Mouse (Mus musculus) forebrain, postnatal 0 days (tissue): Measurements from ENCODE around the gene Glod4. TPM values are rescaled to one million over a fixed set of nuclear protein-coding genes. Genes with fewer than 3 reads are reported as not detected.

ENCODE experiments used
- ATAC-seq: fragments of 200-750 bp; cut with Nextera tagmentation; 2 replicates; pipeline ENCODE4 v1.8.0; 2017; ENCODE audit warnings: mild to moderate bottlenecking, moderate library complexity
- DNase-seq: peaks from one replicate; pipeline ENCODE4 v3.0.0-alpha.2; 2015
- H3K27ac ChIP-seq: fragments of 300-500 bp; sonication (generic); 2 replicates; pipeline ENCODE4 v1.5.1; 2014; ENCODE audit warnings: low read depth, mild to moderate bottlenecking, antibody characterized with exemption, low read length, moderate library complexity, mixed read lengths
- H3K27me3 ChIP-seq: fragments of 300-500 bp; sonication (generic); 2 replicates; pipeline ENCODE4 v1.6.1; 2014; ENCODE audit warnings: mild to moderate bottlenecking, low read length, mixed read lengths; ENCODE audit not compliant: insufficient read depth
- H3K36me3 ChIP-seq: fragments of 300-500 bp; sonication (generic); 2 replicates; pipeline ENCODE4 v1.6.1; 2014; ENCODE audit warnings: mild to moderate bottlenecking, moderate library complexity; ENCODE audit not compliant: insufficient read depth
- H3K4me1 ChIP-seq: fragments of 300-500 bp; sonication (generic); 2 replicates; pipeline ENCODE4 v1.6.1; 2014; ENCODE audit warnings: antibody characterized with exemption; ENCODE audit not compliant: insufficient read depth
- H3K4me2 ChIP-seq: fragments of 300-500 bp; sonication (generic); 2 replicates; pipeline ENCODE4 v1.6.1; 2014; ENCODE audit warnings: low read depth, mild to moderate bottlenecking, moderate library complexity
- H3K4me3 ChIP-seq: fragments of 300-500 bp; sonication (generic); 2 replicates; pipeline ENCODE4 v1.5.1; 2014; ENCODE audit warnings: low read depth, low read length, mixed read lengths
- H3K9ac ChIP-seq: fragments of 300-500 bp; sonication (generic); 2 replicates; pipeline ENCODE4 v1.6.1; 2014; ENCODE audit warnings: mild to moderate bottlenecking
- H3K9me3 ChIP-seq: fragments of 300-500 bp; sonication (generic); 2 replicates; pipeline ENCODE4 v1.6.1; 2016; ENCODE audit warnings: low read length
- CTCF ChIP-seq: sonication (generic); IDR thresholded peaks from 2 replicates; pipeline ENCODE4 v1.5.1; 2016; ENCODE audit warnings: antibody characterized with exemption, control low read depth, low read depth
- WGBS: fragments of 180-500 bp; shearing (Covaris S2); extraction: QIAGEN DNeasy Blood & Tissue Kit; methylation state at CpG from one replicate; pipeline ENCODE4 v1.1.7; 2014; 5-methylcytosine and 5-hydroxymethylcytosine counted together
- polyA plus RNA-seq: library from polyadenylated mRNA; unstranded; fragments of >200 nt; fragmentation: Nextera tagmentation; extraction: Ambion mirVana; gene quantifications from 2 replicates; pipeline ENCODE4 v1.2.1, GENCODE M21; 2015
- total RNA-seq: library from RNA; depleted of rRNA; stranded (reverse); fragments of >200 nt; gene quantifications from 2 replicates; pipeline ENCODE4 v1.2.3, GENCODE M21; 2014

Glod4 gene
- total and polyA plus RNA-seq, 2 experiments from 2014 or later: 79.7 to 126 TPM

DNA sequence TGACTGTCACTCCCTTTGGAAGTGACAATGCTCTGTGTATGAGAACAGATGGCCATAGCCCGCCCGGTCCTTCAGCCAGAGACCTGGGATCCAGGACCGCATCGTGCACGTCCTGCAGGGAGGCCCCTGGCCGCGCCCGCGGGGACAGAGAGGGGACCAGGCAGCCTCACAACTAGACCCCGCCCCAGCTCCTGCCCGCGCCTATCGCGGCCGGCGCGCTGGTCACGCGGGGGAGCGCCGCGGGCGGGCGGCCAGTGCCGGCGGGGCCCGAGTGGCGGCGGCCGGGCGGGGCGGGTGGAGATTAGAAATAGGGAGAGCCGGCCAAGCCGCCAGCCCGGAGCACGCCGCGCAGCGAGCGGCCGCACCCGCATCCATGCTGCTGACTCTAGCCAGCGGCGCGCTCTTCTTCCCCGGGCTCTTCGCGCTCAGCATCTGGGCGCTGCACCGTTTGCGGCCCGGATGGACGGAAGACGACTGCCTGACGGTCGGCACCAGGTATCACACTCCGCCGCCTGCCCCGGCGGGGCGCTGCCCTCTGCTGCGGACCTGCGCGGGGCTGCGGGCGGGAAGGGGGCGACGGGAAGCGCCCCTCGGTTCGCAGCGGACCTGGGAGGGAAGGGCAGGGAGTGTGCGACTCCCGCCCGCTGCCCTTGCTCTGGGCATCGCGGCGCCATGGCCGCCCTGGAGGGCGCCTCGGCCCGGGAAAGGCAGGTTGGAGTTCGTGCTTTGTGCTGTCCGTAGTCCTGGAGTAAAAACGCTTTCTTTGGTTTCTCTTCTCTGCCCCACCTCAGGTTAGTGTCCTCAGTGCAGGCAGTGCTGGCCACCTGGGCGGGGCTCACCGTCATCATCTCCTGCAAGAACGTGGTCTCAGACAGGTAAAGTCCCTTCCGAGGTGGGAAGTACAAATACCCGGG is 41.5 kb downstream of the Glod4 start:
- H3K27ac ChIP-seq: peak overlapping the region; percentile 80
- no peaks in the 10 kb centered on the region for H3K27me3 ChIP-seq
- ATAC-seq (peak; percentile 99), DNase-seq (peak; percentile 85)
- peak; percentile 45 for TF ChIP-seq CTCF
- peak overlapping the region; percentile 90 for H3K9ac ChIP-seq
- H3K4me3 ChIP-seq: peak overlapping the region; percentile 90
- under 1% methylated on average over 73 of the region's 90 CpGs for WGBS
- H3K36me3 ChIP-seq: peaks cover 26% of the 10 kb centered on the region
- no peaks in the 10 kb centered on the region for H3K4me1 ChIP-seq
- H3K9me3 ChIP-seq: no peaks in the 10 kb centered on the region
- H3K4me2 ChIP-seq: peak overlapping the region; percentile 87

GRCm38 (mm10) chr11:76196977-76197469 is 46.5 kb downstream of the Glod4 start:
- Histone ChIP-seq H3K9ac (no peak overlapping the region), H3K4me2 (no peak overlapping the region), H3K27ac (no peak overlapping the region), H3K9me3 (no peaks in the 10 kb centered on the region), H3K4me1 (no peaks in the 10 kb centered on the region), H3K27me3 (no peaks in the 10 kb centered on the region), H3K4me3 (no peak overlapping the region), H3K36me3 (no peaks in the 10 kb centered on the region)
- WGBS: 47% methylated on average over 8 of the region's 8 CpGs
- no peak for ATAC-seq
- no peak for DNase-seq
- TF ChIP-seq CTCF: no peak

DNA sequence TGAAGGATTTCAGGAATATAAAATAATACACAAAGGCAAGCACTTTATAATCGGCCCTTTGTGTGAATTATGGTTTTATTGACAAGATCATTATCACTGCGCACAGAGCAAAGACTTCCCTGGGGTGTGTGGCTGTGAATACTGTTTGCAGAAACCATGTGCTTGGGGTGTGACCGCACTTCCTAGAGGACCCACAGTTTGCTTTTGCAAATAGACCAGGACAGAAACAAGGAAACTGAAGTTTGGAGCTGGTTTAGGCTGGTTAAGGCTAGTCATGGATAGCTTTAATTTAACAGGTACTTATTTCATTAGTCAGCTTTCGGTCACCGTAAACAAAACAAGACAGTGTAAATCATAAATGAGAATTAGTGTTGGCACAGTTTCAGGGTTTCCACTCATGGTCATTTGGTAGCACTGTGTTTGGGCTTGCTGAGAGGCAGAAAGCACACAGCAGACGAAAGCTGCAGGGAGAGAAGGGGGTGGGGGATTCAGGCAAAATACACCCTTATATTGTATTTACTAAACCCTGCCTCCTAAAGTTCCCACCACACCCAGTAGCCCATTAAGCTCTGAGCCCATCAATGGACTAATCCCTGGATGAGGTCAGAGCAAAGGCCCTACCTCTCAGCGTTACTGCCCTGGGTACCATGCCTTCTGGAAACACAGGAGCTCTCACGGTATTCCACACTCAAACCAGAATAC is 47.1 kb downstream of the Glod4 start:
- 61% methylated on average over 8 of the region's 8 CpGs for WGBS
- DNase-seq (no peak), ATAC-seq (no peak)
- Histone ChIP-seq H3K4me2 (no peak overlapping the region), H3K27ac (no peak overlapping the region), H3K36me3 (no peaks in the 10 kb centered on the region), H3K27me3 (no peaks in the 10 kb centered on the region), H3K4me1 (no peaks in the 10 kb centered on the region), H3K4me3 (no peak overlapping the region), H3K9me3 (no peaks in the 10 kb centered on the region), H3K9ac (no peak overlapping the region)
- TF ChIP-seq CTCF: no peak

DNA sequence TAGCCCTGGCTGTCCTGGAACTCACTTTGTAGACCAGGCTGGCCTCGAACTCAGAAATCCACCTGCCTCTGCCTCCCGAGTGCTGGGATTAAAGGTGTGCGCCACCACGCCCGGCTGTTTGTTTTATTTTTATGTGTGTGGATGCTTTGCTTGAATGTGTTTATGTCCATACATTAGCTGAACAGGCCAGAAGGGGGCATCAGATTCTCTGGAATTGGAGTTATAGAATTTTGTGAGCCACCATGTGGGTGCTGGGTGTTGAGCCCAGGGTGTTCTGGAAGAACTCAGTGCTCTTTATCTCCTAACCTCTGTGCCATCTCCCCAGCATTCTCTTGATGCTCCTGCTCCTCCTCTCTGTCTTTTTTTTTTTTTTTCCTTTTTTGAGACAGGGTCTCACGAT is 56.6 kb downstream of the Glod4 start:
- Histone ChIP-seq H3K9ac (no peak overlapping the region), H3K36me3 (no peaks in the 10 kb centered on the region), H3K4me1 (no peaks in the 10 kb centered on the region), H3K27me3 (no peaks in the 10 kb centered on the region), H3K4me3 (no peak overlapping the region), H3K9me3 (no peaks in the 10 kb centered on the region), H3K4me2 (no peak overlapping the region), H3K27ac (no peak overlapping the region)
- no peak for ATAC-seq
- no peak for TF ChIP-seq CTCF
- 83% methylated on average over 6 of the region's 6 CpGs for WGBS
- no peak for DNase-seq

- H3K9ac ChIP-seq: no peak overlapping the region
- no peaks in the 10 kb centered on the region for H3K36me3 ChIP-seq
- H3K4me1 ChIP-seq: no peaks in the 10 kb centered on the region
- H3K9me3 ChIP-seq: no peaks in the 10 kb centered on the region
- DNase-seq (no peak), ATAC-seq (no peak)
- TF ChIP-seq CTCF: no peak
- no peak overlapping the region for H3K4me3 ChIP-seq
- WGBS: 88% methylated on average over 4 of the region's 4 CpGs
- no peaks in the 10 kb centered on the region for H3K27me3 ChIP-seq
- no peak overlapping the region for H3K4me2 ChIP-seq
- no peak overlapping the region for H3K27ac ChIP-seq
These were observed 59.8 kb downstream of the Glod4 start for GRCm38 (mm10) chr11:76183745-76184144.

GRCm38 (mm10) chr11:76180146-76180540 is 63.4 kb downstream of the Glod4 start:
- no peak for TF ChIP-seq CTCF
- no peak for ATAC-seq

More at GRCm38 (mm10) chr11:76180146-76180540, 63.4 kb downstream of the Glod4 start:
- peaks cover 10% of the 10 kb centered on the region; the same call in 1 of the 2 replicates for H3K36me3 ChIP-seq
- peak overlapping the region; percentile 81 for H3K4me3 ChIP-seq
- peak overlapping the region; percentile 88 for H3K4me2 ChIP-seq
- no peaks in the 10 kb centered on the region for H3K27me3 ChIP-seq
- peak overlapping the region; percentile 80 for H3K27ac ChIP-seq
- no peak for DNase-seq
- H3K9ac ChIP-seq: peak overlapping the region; percentile 80
- 21% methylated on average over 7 of the region's 7 CpGs for WGBS
- H3K4me1 ChIP-seq: no peaks in the 10 kb centered on the region
- H3K9me3 ChIP-seq: no peaks in the 10 kb centered on the region
